Mouse (Mus musculus): Measurements from ENCODE around the gene Aspa. TPM values are rescaled to one million over a fixed set of nuclear protein-coding genes. Genes with fewer than 3 reads are reported as not detected.
"Not testable (repeated sequence)": the region's sequence is repeated elsewhere in the genome, so short reads cannot be mapped to it uniquely, and the experiment has no call there.

Gene Aspa
- total RNA-seq, 1 experiment, result 4.1 TPM

GRCm38 (mm10) chr11:73327361-73327760 lies 2.0 kb downstream of the Aspa start:
- in situ Hi-C loops (cut with MboI; ENCODE audit: low sequenced_read_pairs in 2 of 2, unreplicated experiment in 2 of 2), result no loop called here
- no peak overlapping the region for H3K9ac ChIP-seq (ENCODE audit: insufficient read depth, low read depth, low read length, poor library complexity, severe bottlenecking)
- H3K27ac ChIP-seq (ENCODE audit: insufficient read depth, low read depth, low read length, poor library complexity, severe bottlenecking), result no peak overlapping the region
- DNase-seq (ENCODE audit: low read depth, low spot score), result no peak
- H3K4me3 ChIP-seq (ENCODE audit: insufficient read depth in 1 of 2, low read depth in 1 of 2, low read length in 2 of 2, poor library complexity in 1 of 2, severe bottlenecking in 1 of 2), result no peak overlapping the region
- TF ChIP-seq MAFK (IDR thresholded peaks at IDR 0.05; ENCODE audit: insufficient read depth, low read depth, low read length) (no peak), HCFC1 (IDR thresholded peaks at IDR 0.05; ENCODE audit: borderline replicate concordance, insufficient read depth, low read length) (no peak), ZC3H11A (IDR thresholded peaks at IDR 0.05; ENCODE audit: borderline replicate concordance, low read depth, low read length) (no peak), CHD2 (IDR thresholded peaks at IDR 0.05; ENCODE audit: low read depth, low read length) (no peak), ZNF384 (IDR thresholded peaks at IDR 0.05; ENCODE audit: low read depth, low read length) (no peak)
- H3K36me3 ChIP-seq (ENCODE audit: control insufficient read depth, insufficient read depth, low read length, poor library complexity, severe bottlenecking), result no peaks in the 10 kb centered on the region
- H3K9me3 ChIP-seq (ENCODE audit: control insufficient read depth, insufficient read depth, low read depth, low read length), result no peaks in the 10 kb centered on the region; the same call in 1 of the 2 replicates
- 0 out of 4 replicates have a peak, but pooled peaks cover 0 to 2% of the 10 kb centered on the region in 2 experiments for H3K4me1 ChIP-seq (ENCODE audit: control insufficient read depth in 2 of 2, insufficient read depth in 2 of 2, low read length in 2 of 2, poor library complexity in 1 of 2)

GRCm38 (mm10) chr11:73326485-73326886 lies 2.9 kb downstream of the Aspa start:
- Histone ChIP-seq H3K27ac (ENCODE audit: insufficient read depth, low read depth, low read length, poor library complexity, severe bottlenecking) (no peak overlapping the region), H3K36me3 (ENCODE audit: control insufficient read depth, insufficient read depth, low read length, poor library complexity, severe bottlenecking) (no peaks in the 10 kb centered on the region), H3K9me3 (ENCODE audit: control insufficient read depth, insufficient read depth, low read depth, low read length) (no peaks in the 10 kb centered on the region; the same call in 1 of the 2 replicates), H3K9ac (ENCODE audit: insufficient read depth, low read depth, low read length, poor library complexity, severe bottlenecking) (no peak overlapping the region), H3K4me3 (ENCODE audit: insufficient read depth in 1 of 2, low read depth in 1 of 2, low read length in 2 of 2, poor library complexity in 1 of 2, severe bottlenecking in 1 of 2) (no peak overlapping the region), H3K4me1 (ENCODE audit: control insufficient read depth in 2 of 2, insufficient read depth in 2 of 2, low read length in 2 of 2, poor library complexity in 1 of 2) (0 out of 4 replicates have a peak, but pooled peaks cover 0 to 2% of the 10 kb centered on the region in 2 experiments)
- TF ChIP-seq MAFK (IDR thresholded peaks at IDR 0.05; ENCODE audit: insufficient read depth, low read depth, low read length), result no peak
- TF ChIP-seq HCFC1 (IDR thresholded peaks at IDR 0.05; ENCODE audit: borderline replicate concordance, insufficient read depth, low read length), result no peak
- TF ChIP-seq ZNF384 (IDR thresholded peaks at IDR 0.05; ENCODE audit: low read depth, low read length), result no peak
- no peak for TF ChIP-seq ZC3H11A (IDR thresholded peaks at IDR 0.05; ENCODE audit: borderline replicate concordance, low read depth, low read length)
- no peak for TF ChIP-seq CHD2 (IDR thresholded peaks at IDR 0.05; ENCODE audit: low read depth, low read length)
- no peak for DNase-seq (ENCODE audit: low read depth, low spot score)
- in situ Hi-C loops (cut with MboI; ENCODE audit: low sequenced_read_pairs in 2 of 2, unreplicated experiment in 2 of 2), result no loop called here

GRCm38 (mm10) chr11:73323906-73324830 lies 5.2 kb downstream of the Aspa start:
- in situ Hi-C loops (cut with MboI; ENCODE audit: low sequenced_read_pairs in 2 of 2, unreplicated experiment in 2 of 2), result no loop called here
- peaks cover 2 to 3% of the 10 kb centered on the region in 2 experiments; a peak in 2 of 4 replicates for H3K4me1 ChIP-seq (ENCODE audit: control insufficient read depth in 2 of 2, insufficient read depth in 2 of 2, low read length in 2 of 2, poor library complexity in 1 of 2)
- H3K9me3 ChIP-seq (ENCODE audit: control insufficient read depth, insufficient read depth, low read depth, low read length), result no peaks in the 10 kb centered on the region
- H3K36me3 ChIP-seq (ENCODE audit: control insufficient read depth, insufficient read depth, low read length, poor library complexity, severe bottlenecking), result no peaks in the 10 kb centered on the region
- TF ChIP-seq CHD2 (IDR thresholded peaks at IDR 0.05; ENCODE audit: low read depth, low read length) (no peak), HCFC1 (IDR thresholded peaks at IDR 0.05; ENCODE audit: borderline replicate concordance, insufficient read depth, low read length) (no peak), ZC3H11A (IDR thresholded peaks at IDR 0.05; ENCODE audit: borderline replicate concordance, low read depth, low read length) (no peak), MAFK (IDR thresholded peaks at IDR 0.05; ENCODE audit: insufficient read depth, low read depth, low read length) (no peak), ZNF384 (IDR thresholded peaks at IDR 0.05; ENCODE audit: low read depth, low read length) (no peak)
- no peak for DNase-seq (ENCODE audit: low read depth, low spot score)
- H3K9ac ChIP-seq (ENCODE audit: insufficient read depth, low read depth, low read length, poor library complexity, severe bottlenecking), result no peak overlapping the region
- H3K27ac ChIP-seq (ENCODE audit: insufficient read depth, low read depth, low read length, poor library complexity, severe bottlenecking), result no peak overlapping the region
- H3K4me3 ChIP-seq (ENCODE audit: insufficient read depth in 1 of 2, low read depth in 1 of 2, low read length in 2 of 2, poor library complexity in 1 of 2, severe bottlenecking in 1 of 2), result no peak overlapping the region

- H3K9ac ChIP-seq (ENCODE audit: insufficient read depth, low read depth, low read length, poor library complexity, severe bottlenecking); H3K9me3 ChIP-seq (ENCODE audit: control insufficient read depth, insufficient read depth, low read depth, low read length); H3K27ac ChIP-seq (ENCODE audit: insufficient read depth, low read depth, low read length, poor library complexity, severe bottlenecking); H3K36me3 ChIP-seq (ENCODE audit: control insufficient read depth, insufficient read depth, low read length, poor library complexity, severe bottlenecking); in situ Hi-C loops (cut with MboI; ENCODE audit: low sequenced_read_pairs in 2 of 2, unreplicated experiment in 2 of 2); H3K4me3 ChIP-seq (ENCODE audit: insufficient read depth in 1 of 2, low read depth in 1 of 2, low read length in 2 of 2, poor library complexity in 1 of 2, severe bottlenecking in 1 of 2); DNase-seq (ENCODE audit: low read depth, low spot score): not testable (repeated sequence)
- peaks cover 2 to 10% of the 10 kb centered on the region in 2 experiments; a peak in 3 of 4 replicates for H3K4me1 ChIP-seq (ENCODE audit: control insufficient read depth in 2 of 2, insufficient read depth in 2 of 2, low read length in 2 of 2, poor library complexity in 1 of 2)
Observed at GRCm38 (mm10) chr11:73321064-73321463, 8.3 kb downstream of the Aspa start.

GRCm38 (mm10) chr11:73318581-73318980 lies 10.8 kb downstream of the Aspa start:
- in situ Hi-C loops (cut with MboI; ENCODE audit: low sequenced_read_pairs in 2 of 2, unreplicated experiment in 2 of 2); H3K4me3 ChIP-seq (ENCODE audit: insufficient read depth in 1 of 2, low read depth in 1 of 2, low read length in 2 of 2, poor library complexity in 1 of 2, severe bottlenecking in 1 of 2); H3K9me3 ChIP-seq (ENCODE audit: control insufficient read depth, insufficient read depth, low read depth, low read length); H3K9ac ChIP-seq (ENCODE audit: insufficient read depth, low read depth, low read length, poor library complexity, severe bottlenecking); H3K36me3 ChIP-seq (ENCODE audit: control insufficient read depth, insufficient read depth, low read length, poor library complexity, severe bottlenecking): not testable (repeated sequence)
- H3K27ac ChIP-seq (ENCODE audit: insufficient read depth, low read depth, low read length, poor library complexity, severe bottlenecking), result peak overlapping the region; percentile 93; the same call in 1 of the 2 replicates
- peak; percentile 74 for DNase-seq (ENCODE audit: low read depth, low spot score)
- peaks cover 4 to 10% of the 10 kb centered on the region in 2 experiments for H3K4me1 ChIP-seq (ENCODE audit: control insufficient read depth in 2 of 2, insufficient read depth in 2 of 2, low read length in 2 of 2, poor library complexity in 1 of 2)
